Mouse (Mus musculus) intestine, embryonic 14.5 days (tissue): ENCODE data around the gene Zfand6. TPM values are rescaled to one million over a fixed set of nuclear protein-coding genes. Genes with fewer than 3 reads are reported as not detected.
A peak's percentile ranks its signal among the peaks of the same experiment; 100 is the strongest.

Source experiments
- ATAC-seq: fragments of 200-750 bp; cut with Nextera tagmentation; replicated peaks from 2 replicates; pipeline ENCODE4 v1.8.0; 2017; ENCODE audit warnings: low read depth, moderate number of reproducible peaks, moderate TSS enrichment, moderate library complexity; ENCODE audit not compliant: low FRiP score, low TSS enrichment
- DNase-seq: peaks from one replicate; pipeline ENCODE4 v3.0.0-alpha.2; 2018; ENCODE audit warnings: low spot score
- H3K27ac ChIP-seq: fragments of 300-500 bp; sonication (generic); 2 replicates; pipeline ENCODE4 v1.5.1; 2014; ENCODE audit warnings: low read depth, mild to moderate bottlenecking, control low read depth
- H3K27me3 ChIP-seq: fragments of 300-500 bp; sonication (generic); replicated peaks from 2 replicates; pipeline ENCODE4 v1.6.1; 2014; ENCODE audit warnings: low read length, control low read depth; ENCODE audit not compliant: control insufficient read depth, insufficient read depth
- H3K36me3 ChIP-seq: fragments of 300-500 bp; sonication (generic); 2 replicates; pipeline ENCODE4 v1.6.1; 2014; ENCODE audit warnings: low read length, control low read depth; ENCODE audit not compliant: control insufficient read depth, insufficient read depth
- H3K4me1 ChIP-seq: fragments of 300-500 bp; sonication (generic); replicated peaks from 2 replicates; pipeline ENCODE4 v1.6.1; 2014; ENCODE audit warnings: low read length, control low read depth, mixed read lengths; ENCODE audit not compliant: control insufficient read depth, insufficient read depth
- H3K4me2 ChIP-seq: fragments of 300-500 bp; sonication (generic); 2 replicates; pipeline ENCODE4 v1.6.1; 2014; ENCODE audit warnings: low read length
- H3K4me3 ChIP-seq: fragments of 300-500 bp; sonication (generic); 2 replicates; pipeline ENCODE4 v1.5.1; 2014; ENCODE audit warnings: low read depth, low read length, control low read depth, mixed read lengths
- H3K9ac ChIP-seq: fragments of 300-500 bp; sonication (generic); 2 replicates; pipeline ENCODE4 v1.6.1; 2014; ENCODE audit warnings: mild to moderate bottlenecking, low read length
- H3K9me3 ChIP-seq: fragments of 300-500 bp; sonication (generic); 2 replicates; pipeline ENCODE4 v1.6.1; 2016; ENCODE audit warnings: low read length, control low read depth; ENCODE audit not compliant: control insufficient read depth
- WGBS: fragments of 180-500 bp; shearing (Covaris S2); extraction: QIAGEN DNeasy Blood & Tissue Kit; methylation state at CpG from one replicate; pipeline ENCODE4 v1.1.7; 2014; 5-methylcytosine and 5-hydroxymethylcytosine counted together
- polyA plus RNA-seq: library from polyadenylated mRNA; unstranded; fragments of >200 nt; fragmentation: Nextera tagmentation; extraction: Ambion mirVana; gene quantifications from 2 replicates; pipeline ENCODE4 v1.2.1, GENCODE M21; 2014

Gene Zfand6
- polyA plus RNA-seq, 1 experiment from 2014 or later, result 159 TPM

- no peak overlapping the region for H3K9ac ChIP-seq
- no peak for ATAC-seq
Observed at GRCm38 (mm10) chr7:84594917-84595303, 94.8 kb downstream of the Zfand6 start.

GRCm38 (mm10) chr7:84594087-84594916 lies 95.5 kb downstream of the Zfand6 start:
- H3K4me2 ChIP-seq, result no peak overlapping the region
- H3K27me3 ChIP-seq, result no peaks in the 10 kb centered on the region
- no peaks in the 10 kb centered on the region for H3K36me3 ChIP-seq
- DNase-seq (peak; percentile 76), ATAC-seq (peak; percentile 76)
- no peak overlapping the region for H3K27ac ChIP-seq
- WGBS, result 46% methylated on average over 8 of the region's 8 CpGs
- H3K4me3 ChIP-seq, result no peak overlapping the region
- no peak overlapping the region for H3K9ac ChIP-seq
- H3K4me1 ChIP-seq, result no peaks in the 10 kb centered on the region
- no peaks in the 10 kb centered on the region for H3K9me3 ChIP-seq

More at GRCm38 (mm10) chr7:84594917-84595303, 94.8 kb downstream of the Zfand6 start:
- no peaks in the 10 kb centered on the region for H3K4me1 ChIP-seq
- H3K4me2 ChIP-seq, result no peak overlapping the region
- no peak for DNase-seq
- H3K36me3 ChIP-seq, result no peaks in the 10 kb centered on the region
- no peaks in the 10 kb centered on the region for H3K9me3 ChIP-seq
- no peak overlapping the region for H3K4me3 ChIP-seq
- H3K27me3 ChIP-seq, result no peaks in the 10 kb centered on the region
- no peak overlapping the region for H3K27ac ChIP-seq

DNA sequence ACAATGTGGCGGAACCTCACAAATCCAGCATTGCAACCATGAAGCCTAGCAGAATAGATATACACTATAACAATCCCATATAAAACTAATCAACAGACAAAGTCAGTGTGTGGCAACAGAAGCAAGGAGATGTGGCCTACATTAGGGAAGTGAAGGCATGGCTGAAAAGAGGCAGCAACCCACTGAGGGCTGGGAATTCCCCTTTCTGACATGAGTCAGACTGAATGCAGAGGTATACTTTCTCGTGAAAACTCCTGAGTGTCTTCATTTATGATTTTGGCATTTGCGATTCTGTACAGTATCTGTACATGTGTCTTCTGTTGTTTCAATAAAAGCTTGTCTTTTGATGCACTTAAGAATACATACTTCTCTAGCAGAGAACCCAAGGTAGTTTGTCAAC lies 98.4 kb downstream of the Zfand6 start:
- H3K27ac ChIP-seq, result no peak overlapping the region
- ATAC-seq (no peak), DNase-seq (no peak)
- no peak overlapping the region for H3K4me3 ChIP-seq
- H3K27me3 ChIP-seq, result no peaks in the 10 kb centered on the region
- 83% methylated on average over 3 of the region's 3 CpGs for WGBS
- no peaks in the 10 kb centered on the region for H3K4me1 ChIP-seq
- H3K36me3 ChIP-seq, result no peaks in the 10 kb centered on the region
- H3K9ac ChIP-seq, result no peak overlapping the region
- no peaks in the 10 kb centered on the region for H3K9me3 ChIP-seq
- H3K4me2 ChIP-seq, result no peak overlapping the region

- Histone ChIP-seq H3K27me3 (no peaks in the 10 kb centered on the region), H3K9ac (no peak overlapping the region), H3K27ac (no peak overlapping the region), H3K9me3 (no peaks in the 10 kb centered on the region), H3K4me2 (no peak overlapping the region), H3K4me1 (no peaks in the 10 kb centered on the region), H3K4me3 (no peak overlapping the region), H3K36me3 (no peaks in the 10 kb centered on the region)
- 85% methylated on average over 2 of the region's 2 CpGs for WGBS
- no peak for DNase-seq
- ATAC-seq, result no peak
Observed at GRCm38 (mm10) chr7:84590622-84591021, 99.1 kb downstream of the Zfand6 start.

GRCm38 (mm10) chr7:84587101-84587783 lies 102.5 kb downstream of the Zfand6 start:
- Histone ChIP-seq H3K4me1 (no peaks in the 10 kb centered on the region), H3K27ac (no peak overlapping the region), H3K9ac (no peak overlapping the region), H3K9me3 (no peaks in the 10 kb centered on the region), H3K27me3 (no peaks in the 10 kb centered on the region), H3K4me3 (no peak overlapping the region), H3K36me3 (no peaks in the 10 kb centered on the region), H3K4me2 (no peak overlapping the region)
- WGBS, result 92% methylated on average over 5 of the region's 5 CpGs
- DNase-seq (no peak), ATAC-seq (no peak)

- Histone ChIP-seq H3K9me3 (no peaks in the 10 kb centered on the region), H3K4me3 (no peak overlapping the region), H3K9ac (no peak overlapping the region), H3K4me1 (no peaks in the 10 kb centered on the region), H3K36me3 (no peaks in the 10 kb centered on the region), H3K27ac (no peak overlapping the region), H3K4me2 (no peak overlapping the region), H3K27me3 (no peaks in the 10 kb centered on the region)
- DNase-seq (no peak), ATAC-seq (no peak)
- WGBS, result 77% methylated on average over 3 of the region's 3 CpGs
Observed at GRCm38 (mm10) chr7:84586360-84587100, 103.2 kb downstream of the Zfand6 start.

- Histone ChIP-seq H3K4me2 (no peak overlapping the region), H3K27ac (no peak overlapping the region), H3K4me3 (no peak overlapping the region), H3K9me3 (no peaks in the 10 kb centered on the region), H3K4me1 (no peaks in the 10 kb centered on the region), H3K36me3 (no peaks in the 10 kb centered on the region), H3K27me3 (no peaks in the 10 kb centered on the region), H3K9ac (no peak overlapping the region)
- DNase-seq, result no peak
- WGBS, result 82% methylated on average over 4 of the region's 4 CpGs
- no peak for ATAC-seq
Observed at GRCm38 (mm10) chr7:84585086-84585485, 104.7 kb downstream of the Zfand6 start.

DNA sequence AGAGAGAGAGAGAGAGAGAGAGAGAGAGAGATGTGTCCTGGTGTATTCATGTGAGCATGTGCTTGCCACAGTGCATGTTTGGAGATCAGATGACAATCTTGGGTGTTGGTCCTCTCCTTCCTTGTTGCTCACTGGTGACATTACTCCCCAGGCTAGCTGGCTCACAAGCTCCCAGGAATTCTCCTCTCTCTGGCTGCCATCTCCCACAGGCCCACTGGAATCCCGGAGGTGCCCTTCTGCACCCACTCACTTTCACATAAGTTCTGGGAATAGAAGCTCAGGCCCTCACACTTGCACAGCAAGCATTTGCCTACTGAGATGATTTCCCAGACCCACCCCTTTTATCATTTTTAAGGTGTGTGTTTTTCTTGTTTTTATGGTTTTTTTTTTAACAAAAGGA lies 110.0 kb downstream of the Zfand6 start:
- no peak overlapping the region for H3K4me3 ChIP-seq
- DNase-seq (no peak), ATAC-seq (no peak)
- no peaks in the 10 kb centered on the region for H3K9me3 ChIP-seq
- H3K4me2 ChIP-seq, result no peak overlapping the region
- H3K4me1 ChIP-seq, result no peaks in the 10 kb centered on the region
- no peak overlapping the region for H3K9ac ChIP-seq
- H3K36me3 ChIP-seq, result no peaks in the 10 kb centered on the region
- H3K27ac ChIP-seq, result no peak overlapping the region
- H3K27me3 ChIP-seq, result no peaks in the 10 kb centered on the region
- 83% methylated on average over 1 of the region's 1 CpGs for WGBS
